Mouse (Mus musculus): ENCODE measurements at regions not wholly inside any gene's neighbourhood (a gene's known extent, or its start where the extent isn't known, plus 50 kb on each side); places are given as distances from the start of the nearest gene placed in this dataset.

- DNase-seq (ENCODE audit: low spot score) (no peak), ATAC-seq (replicated peaks; ENCODE audit: low FRiP score) (no peak)
- no peaks in the 10 kb centered on the region for H3K36me3 ChIP-seq (ENCODE audit: control insufficient read depth, insufficient read depth, low read length)
- H3K27ac ChIP-seq (ENCODE audit: low read depth, low read length): no peak overlapping the region
- H3K9ac ChIP-seq (ENCODE audit: low read depth, low read length): no peak overlapping the region
- no peaks in the 10 kb centered on the region for H3K4me1 ChIP-seq (replicated peaks; ENCODE audit: control insufficient read depth, insufficient read depth, low read length)
- H3K27me3 ChIP-seq (replicated peaks; ENCODE audit: control insufficient read depth, insufficient read depth, low read length): no peaks in the 10 kb centered on the region
- WGBS: 65% methylated on average over 20 of the region's 20 CpGs
- no peak overlapping the region for H3K4me3 ChIP-seq (ENCODE audit: low read depth, low read length)
- no peaks in the 10 kb centered on the region for H3K9me3 ChIP-seq (ENCODE audit: control insufficient read depth, low read length)
- no peak overlapping the region for H3K4me2 ChIP-seq
Observed at GRCm38 (mm10) chr2:168333552-168334240, 52.2 kb upstream of the Kcng1 start.

GRCm38 (mm10) chr2:168332972-168333371 lies 51.4 kb upstream of the Kcng1 start:
- Histone ChIP-seq H3K27ac (ENCODE audit: low read depth, low read length) (no peak overlapping the region), H3K27me3 (replicated peaks; ENCODE audit: control insufficient read depth, insufficient read depth, low read length) (no peaks in the 10 kb centered on the region), H3K4me3 (ENCODE audit: low read depth, low read length) (no peak overlapping the region), H3K36me3 (ENCODE audit: control insufficient read depth, insufficient read depth, low read length) (no peaks in the 10 kb centered on the region), H3K4me2 (no peak overlapping the region), H3K9ac (ENCODE audit: low read depth, low read length) (no peak overlapping the region), H3K9me3 (ENCODE audit: control insufficient read depth, low read length) (no peaks in the 10 kb centered on the region), H3K4me1 (replicated peaks; ENCODE audit: control insufficient read depth, insufficient read depth, low read length) (no peaks in the 10 kb centered on the region)
- DNase-seq (ENCODE audit: low spot score) (no peak), ATAC-seq (replicated peaks; ENCODE audit: low FRiP score) (no peak)
- 31% methylated on average over 6 of the region's 6 CpGs for WGBS

Data from liver, embryonic 11.5 days (tissue).